Mouse (Mus musculus) mouse embryonic stem cell (cell line): Measurements from ENCODE around the gene Piezo1.
"Not testable (repeated sequence)": the region's sequence is repeated elsewhere in the genome, so short reads cannot be mapped to it uniquely, and the experiment has no call there.

ENCODE experiments used
- in situ Hi-C, 2 experiments: fragments of 300-500 bp; cut with MboI; formaldehyde crosslinking; loops; 1 replicate in 1 of 2; 3 replicates in 1 of 2; pipeline ENCODE4 v1.14.3; 2019 to 2020; ENCODE audit warnings: low sequenced_read_pairs in 2 of 2, low pct_unique_long_range_greater_than_20kb in 1 of 2, mixed read lengths in 1 of 2; ENCODE audit not compliant: unreplicated experiment in 1 of 2

Gene Piezo1

DNA sequence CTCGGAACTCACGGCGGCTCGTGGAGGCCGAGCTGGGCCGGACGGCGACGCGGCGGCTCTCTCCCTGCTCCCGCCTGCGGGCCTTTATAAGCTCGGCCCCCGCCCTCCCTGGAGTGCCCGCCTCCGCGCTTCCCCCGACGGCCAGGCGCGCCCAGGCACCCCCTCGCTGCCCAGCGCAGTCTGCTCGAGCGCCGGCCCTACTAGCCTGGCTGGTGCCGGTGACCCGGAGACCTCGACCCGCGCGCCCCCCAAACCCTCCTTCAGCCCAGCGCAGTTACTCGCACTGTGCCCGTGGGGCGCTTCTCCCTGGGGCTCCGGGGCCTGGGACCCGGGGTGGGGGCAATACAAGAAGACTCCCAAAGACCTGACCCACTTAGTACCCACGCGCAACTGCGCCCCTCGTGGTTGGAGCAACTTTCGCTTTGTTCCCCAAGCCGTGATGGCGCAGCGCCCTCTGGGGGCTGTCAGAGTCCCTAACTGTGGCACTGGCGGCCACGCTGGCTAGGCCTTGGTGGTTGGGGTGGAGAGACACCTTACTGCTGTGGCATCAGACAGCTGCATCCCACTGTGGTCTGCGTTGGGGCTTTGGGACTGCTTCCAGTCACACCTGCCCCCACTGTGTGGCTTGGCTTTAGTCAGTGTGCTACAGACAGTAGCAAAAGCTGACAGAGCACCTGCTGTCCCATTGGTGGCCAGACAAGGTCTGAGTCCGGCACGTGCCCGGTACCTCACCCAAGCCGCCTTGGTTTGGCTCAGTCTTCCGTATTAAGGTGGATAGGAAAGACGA lies at the start of gene Piezo1:
TSS of gene Piezo1 (minus strand) at position 65 of the 787 bp plus-strand sequence.
- in situ Hi-C loops: no loop called here

DNA sequence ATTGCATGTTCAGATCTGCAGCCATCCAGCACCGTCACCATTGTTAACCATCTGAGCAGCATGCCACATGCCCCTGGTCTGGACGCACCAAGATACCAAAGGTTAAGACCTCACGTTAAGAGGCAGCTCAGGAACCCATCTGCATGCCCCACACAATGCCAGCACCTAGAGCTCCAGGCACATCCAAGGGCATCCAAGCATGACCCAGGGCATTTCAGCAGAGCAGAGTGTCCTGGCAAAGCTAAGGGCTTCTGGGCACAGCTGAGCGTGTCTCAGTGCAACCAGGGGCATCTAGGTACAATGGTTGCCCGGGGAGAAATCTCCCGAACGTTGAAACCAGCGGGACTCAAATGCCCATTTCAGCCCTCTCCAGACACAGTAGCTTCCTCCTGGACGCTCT lies 49.5 kb upstream of the Piezo1 start:
- in situ Hi-C loops: no loop called here

DNA sequence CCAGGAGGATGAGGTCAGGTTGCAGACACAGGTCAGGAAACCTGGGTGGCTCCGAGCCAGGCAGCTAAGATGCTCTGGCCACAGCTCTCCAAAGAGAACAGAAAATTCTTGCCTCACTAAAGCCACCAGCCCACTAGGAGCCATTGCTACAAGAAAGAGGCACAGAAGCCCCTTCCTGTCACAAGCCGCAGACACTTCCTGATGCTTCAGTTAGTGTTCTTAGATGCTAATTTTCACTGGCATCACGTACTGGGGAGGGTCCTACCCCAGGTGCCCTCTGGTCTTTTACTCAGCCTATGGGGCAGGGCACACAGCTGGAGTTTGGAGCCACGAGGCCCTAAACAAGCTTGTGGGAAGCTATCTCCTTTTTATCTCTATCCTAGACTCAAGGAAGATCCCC lies 44.9 kb upstream of the Piezo1 start:
- in situ Hi-C loops: no loop called here

DNA sequence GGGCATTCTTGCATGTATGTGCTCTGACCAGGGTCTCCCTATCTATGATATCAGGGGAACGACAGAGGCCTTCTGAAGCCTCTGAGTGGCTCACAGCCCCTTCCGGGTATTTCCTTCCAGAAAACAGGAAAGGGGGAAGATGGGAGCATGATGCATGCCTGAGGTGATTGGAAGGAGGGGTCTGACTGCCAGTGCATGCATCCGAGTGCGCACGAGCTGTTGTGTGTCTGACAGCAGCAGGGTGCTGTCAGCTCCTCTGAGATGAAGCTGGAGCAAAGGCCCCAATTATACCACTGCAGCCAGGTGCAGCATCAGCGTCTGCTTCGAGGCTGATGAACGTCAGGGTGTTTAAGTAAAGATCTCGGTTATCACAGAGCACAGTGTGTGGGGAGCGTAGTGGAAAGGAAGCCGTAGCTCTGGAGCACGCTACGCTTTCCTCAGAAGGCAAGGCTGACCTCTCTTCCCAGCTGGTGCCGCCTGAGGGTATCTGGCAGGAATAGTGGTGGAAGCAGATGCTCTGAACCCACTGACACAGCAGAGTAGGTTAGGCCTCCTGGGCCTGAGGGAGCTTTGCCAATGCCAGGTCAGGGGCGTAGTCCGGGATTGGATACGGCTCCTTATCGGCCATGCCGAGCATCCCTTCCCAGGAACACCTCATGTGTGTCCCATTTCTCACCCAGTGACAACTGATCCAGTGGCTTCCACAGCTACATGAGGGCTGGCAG lies 42.8 kb upstream of the Piezo1 start:
- in situ Hi-C loops: no loop called here

DNA sequence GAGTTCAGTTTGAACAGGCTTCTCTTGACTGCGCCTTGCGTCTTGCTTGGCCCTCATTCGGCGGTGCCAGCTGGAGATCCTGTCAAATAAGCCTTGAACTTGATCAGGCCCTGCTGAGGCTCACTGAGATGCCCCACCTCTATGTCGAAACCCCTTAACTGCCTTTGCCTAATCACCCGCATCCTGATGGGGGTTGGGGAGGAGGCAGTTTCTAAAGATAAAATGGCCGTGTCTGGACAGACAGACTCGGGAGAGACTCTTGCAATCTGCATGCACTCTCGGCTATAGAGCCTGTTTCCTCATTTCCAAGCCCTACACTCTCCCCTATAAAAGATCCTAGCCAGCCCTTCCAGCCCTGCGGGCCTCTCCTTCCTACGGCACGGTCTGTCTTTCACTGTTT lies 42.1 kb upstream of the Piezo1 start:
- in situ Hi-C loops: no loop called here

DNA sequence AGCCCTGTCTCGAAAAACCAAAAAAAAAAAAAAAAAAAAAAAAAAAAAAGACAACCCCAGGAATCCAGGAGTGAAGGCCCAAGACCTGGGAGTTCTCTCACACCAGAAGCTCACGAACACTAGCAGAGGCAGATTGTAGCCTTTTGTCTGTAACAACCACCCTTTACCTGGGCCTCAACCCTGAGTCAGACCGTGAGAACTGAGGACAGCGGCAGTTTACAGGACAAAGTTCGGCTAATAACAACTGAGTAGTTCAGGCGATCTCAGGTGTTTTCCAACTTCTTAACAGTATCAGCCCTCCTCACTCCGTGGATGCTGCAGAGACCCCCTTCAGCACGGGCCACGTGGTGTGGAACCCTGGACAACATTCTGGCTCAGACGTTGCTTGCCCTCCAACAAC lies 35.6 kb upstream of the Piezo1 start:
- in situ Hi-C loops: no loop called here

DNA sequence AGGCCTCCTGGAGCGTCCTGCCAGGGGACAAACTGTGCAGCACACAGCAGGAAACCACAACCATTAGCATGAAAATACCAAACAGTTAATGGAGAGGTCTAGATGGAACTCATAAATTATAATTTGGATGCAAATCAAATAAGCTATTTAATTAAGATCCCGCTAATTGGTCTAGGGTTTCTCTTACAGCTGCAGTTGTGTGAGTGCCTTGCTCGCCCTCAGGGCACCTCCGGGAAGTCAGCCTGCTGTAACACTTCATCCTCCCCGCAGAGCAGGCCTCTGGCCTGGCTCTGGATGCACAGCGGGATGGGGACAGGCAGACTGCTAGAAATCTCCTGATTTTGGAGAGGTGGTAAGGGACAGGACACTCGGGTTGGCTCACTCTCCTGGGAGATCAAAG lies 35.0 kb upstream of the Piezo1 start:
- in situ Hi-C loops: no loop called here

DNA sequence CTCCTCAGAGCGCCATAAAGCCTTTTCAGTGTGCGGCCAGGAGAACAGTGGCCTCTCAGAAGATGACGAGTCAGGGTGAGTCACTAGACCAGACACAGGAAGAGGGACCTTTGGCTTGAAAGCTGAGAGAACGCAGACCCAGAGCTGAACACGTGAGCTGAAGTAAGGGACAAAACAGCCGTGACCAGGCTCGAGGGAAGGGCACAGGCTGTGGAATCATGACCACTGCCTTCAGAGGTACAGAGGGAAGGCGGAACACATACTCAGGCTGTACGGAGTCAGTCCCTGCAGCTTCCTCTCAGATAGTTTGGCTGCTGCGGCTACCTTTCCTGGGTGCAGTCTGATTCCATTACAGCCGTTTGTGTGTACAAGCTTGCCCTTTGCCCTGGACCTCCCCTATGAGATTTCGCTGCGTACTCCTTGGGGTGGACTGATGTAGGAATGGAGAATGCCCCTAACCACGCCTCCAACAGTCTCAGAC lies 34.3 kb upstream of the Piezo1 start:
- in situ Hi-C loops: no loop called here

DNA sequence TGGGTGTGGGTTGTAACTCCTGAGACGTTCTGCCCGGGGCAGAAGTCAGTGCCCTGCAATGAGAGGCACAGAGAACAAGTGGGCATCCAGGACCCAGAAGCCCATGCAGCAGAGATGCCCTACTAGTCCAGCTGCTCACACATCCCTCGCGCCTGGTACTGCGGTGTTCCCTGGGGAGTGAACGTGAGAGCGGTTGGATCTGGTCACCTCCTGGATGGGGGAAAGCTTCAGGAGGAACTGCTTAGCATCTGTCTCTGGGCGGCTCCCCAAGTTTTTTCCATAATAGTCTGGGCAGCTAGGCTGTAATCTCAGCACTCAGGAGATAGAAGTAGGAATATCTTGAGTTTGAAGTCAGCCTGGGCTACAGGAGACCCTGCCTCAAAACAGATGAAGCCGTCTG lies 33.9 kb upstream of the Piezo1 start:
- in situ Hi-C loops: no loop called here

DNA sequence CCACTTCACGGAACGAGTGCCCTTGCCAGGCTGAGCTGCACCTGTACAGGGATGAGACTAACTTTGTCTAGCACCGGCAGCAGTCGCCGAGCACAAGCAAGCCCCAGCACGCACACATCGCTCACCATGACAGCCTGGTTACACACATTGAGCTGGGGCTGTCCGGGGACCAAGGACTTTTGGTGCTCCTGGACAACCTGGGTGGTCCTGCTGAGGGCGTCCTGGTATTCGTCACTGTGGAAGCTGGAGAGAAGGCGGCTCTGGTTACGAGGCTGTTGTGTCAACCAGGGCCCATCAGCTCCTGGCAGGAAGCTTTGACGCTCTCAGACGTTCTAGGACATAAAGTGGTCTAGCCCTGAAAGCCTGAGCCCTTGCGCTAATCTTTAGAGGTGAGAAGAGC lies 29.8 kb upstream of the Piezo1 start:
- in situ Hi-C loops: no loop called here

DNA sequence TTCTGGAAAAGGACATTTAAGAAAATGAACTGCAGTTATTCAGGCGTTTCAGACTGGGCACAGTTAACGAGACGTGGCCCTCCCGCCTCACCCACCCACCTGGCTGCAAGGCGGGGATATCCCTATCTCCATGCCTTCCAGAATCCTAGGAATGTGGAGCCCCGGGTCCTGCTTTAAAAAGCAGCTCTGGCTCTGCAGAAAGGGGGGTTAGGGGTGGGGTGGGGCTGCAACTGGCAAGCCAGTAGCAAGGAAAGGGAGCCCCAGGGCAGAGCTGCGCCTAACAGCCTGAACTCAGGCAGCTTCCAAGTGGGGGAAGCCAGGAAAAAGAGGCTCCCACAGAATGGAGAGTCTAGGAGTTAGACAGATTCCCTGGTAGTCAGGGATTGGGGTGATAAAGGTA lies 28.1 kb upstream of the Piezo1 start:
- in situ Hi-C loops: no loop called here

DNA sequence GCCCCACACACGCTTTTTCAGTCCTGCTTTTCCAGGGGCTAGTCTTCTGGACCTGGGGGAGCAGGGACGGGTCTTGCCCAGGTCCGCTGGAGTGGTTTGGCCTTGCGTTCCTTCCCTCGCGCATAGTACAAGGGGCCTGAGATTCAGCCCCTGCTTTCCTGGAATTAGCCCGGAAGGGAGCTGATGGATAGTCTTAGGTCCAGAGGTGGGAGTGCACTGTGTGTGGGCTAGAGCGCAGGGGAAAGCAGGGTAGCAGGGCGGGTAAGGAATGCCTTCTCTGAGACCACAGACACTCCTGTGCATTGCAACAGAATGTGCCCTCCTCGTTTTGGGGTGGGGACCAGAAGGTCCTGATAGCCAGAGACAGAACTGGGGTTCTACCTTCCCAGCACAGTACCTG lies 26.0 kb upstream of the Piezo1 start:
- in situ Hi-C loops: no loop called here

DNA sequence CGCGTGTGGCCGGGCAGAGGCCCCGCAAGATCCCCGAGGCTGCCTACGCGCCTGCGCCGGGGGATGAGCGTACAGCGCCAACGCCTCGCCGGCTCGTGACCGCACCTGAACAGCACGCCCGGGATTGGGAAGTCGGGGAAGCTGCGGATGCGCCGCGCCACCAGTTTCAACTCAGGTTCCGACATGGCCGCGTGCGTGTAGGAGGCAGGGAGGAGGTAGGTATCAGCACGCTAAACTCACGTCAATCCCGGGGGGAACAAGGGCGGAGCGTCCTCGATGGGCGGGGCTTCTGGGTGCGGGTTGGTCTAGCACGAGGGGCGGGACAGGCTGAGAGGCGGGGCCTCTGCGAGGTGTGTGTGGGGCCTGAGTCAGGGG lies 25.5 kb upstream of the Piezo1 start, which contains the start of gene Aprt:
TSS of gene Aprt (minus strand) at position 262 of the 375 bp plus-strand sequence.
- in situ Hi-C loops: no loop called here

DNA sequence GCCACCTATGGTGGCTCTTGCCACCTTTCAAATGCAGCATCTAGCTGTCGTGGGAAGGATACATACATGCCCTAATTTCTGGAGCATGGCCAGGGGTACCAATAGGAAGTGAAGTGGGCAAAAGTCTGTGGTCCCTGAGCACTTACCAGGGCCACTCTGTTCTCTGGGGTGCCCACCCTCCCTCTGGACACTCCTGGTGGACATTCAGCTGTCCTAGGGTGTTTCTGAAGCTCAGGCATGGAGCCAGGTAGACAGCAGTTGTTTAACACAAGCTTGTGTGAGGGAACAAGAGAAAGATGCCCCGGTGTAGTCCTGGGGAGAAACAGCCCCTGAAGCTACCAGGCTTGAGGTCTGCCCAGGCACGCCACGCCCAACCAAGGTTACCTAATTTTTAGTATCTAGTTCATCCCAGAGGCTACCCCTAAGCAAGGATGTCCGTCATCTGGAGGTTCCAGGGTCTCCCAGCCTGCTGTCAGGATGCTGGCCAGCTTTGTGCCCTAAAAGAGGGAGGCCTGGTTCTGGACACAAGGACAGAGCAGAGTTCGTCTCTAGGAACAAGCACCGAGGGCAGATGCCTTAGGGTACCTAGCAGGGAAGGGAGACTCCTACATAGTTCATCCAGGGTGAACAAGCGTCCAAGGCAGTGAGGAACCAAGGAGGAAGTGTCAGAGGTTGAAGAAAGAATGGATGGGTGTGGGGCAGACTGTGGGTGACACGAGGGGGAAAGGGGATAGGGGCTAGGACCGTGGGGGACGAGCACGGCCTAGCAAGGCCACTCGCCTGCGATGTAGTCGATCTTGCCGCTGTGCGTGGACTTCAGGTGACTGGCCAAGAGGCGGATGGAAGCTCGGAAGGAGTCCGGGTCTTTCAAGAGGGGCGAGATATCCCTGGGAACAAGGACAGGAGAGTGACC lies 24.9 kb upstream of the Piezo1 start:
- in situ Hi-C loops: no loop called here

DNA sequence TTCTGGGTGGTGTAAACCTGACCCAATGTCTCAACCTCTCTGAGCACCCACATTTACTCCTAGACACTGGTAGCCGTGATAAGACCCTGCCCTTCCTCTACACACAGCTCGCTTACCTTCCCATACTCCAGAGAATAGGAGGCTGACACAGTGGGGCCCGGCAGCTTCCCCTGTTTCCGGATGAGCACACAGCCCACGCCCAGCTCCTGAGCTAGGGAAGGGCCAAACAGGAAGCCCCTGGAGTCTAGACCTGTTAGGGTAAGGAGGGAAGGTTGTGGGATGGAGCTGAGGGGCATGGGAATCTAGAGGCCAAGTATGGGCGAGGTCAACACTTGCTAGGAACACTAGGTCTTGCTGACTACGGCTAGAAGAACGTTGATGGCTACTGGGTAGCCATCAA lies 24.2 kb upstream of the Piezo1 start:
- in situ Hi-C loops: no loop called here

DNA sequence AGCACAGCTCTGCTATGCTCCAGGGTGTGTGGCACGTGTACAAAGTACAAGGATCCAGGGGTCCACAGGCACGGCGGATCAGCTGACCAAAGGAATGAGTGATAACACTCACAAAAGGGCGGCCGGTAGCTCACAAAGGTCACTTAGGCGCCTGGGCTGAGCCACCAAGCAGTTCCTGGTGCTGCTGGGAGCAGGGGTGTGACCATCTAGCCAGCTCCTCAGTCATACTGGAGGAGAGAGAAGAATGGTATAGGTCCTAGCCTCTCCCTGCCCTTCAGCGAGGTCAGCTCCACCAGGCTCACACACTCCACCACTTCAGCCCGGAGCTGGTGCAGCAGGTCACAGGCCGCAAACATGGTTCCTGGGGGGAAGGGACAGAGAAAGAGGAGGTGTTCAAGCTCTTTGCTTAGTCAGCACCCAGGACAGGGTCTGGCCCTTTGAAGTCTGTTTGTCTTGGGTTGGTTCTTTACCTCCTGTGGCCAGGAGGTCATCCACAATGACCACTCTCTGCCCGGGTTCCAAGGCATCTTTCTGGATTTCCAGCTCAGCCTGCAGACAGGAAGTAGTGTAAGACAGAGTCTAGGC lies 23.6 kb upstream of the Piezo1 start:
- in situ Hi-C loops: no loop called here

DNA sequence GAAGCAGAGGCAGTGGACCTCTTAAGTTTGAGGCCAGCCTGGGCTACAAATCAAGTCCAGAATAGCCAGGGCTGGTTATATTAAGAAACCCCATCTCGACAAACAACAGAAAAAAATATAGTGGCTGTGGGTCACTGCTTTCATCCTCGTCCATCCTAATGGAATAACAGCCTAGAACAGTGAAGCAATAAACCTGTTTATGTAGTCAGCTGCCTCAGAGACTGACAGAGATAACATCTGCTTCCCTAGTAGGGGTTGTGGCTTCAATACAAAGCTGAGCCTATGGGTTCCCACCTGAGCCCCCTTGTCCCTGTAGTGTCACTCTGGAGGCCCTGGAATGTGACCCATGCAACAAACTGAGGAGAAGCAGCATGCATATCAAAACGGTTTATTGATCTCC lies 23.1 kb upstream of the Piezo1 start:
- in situ Hi-C loops: no loop called here

DNA sequence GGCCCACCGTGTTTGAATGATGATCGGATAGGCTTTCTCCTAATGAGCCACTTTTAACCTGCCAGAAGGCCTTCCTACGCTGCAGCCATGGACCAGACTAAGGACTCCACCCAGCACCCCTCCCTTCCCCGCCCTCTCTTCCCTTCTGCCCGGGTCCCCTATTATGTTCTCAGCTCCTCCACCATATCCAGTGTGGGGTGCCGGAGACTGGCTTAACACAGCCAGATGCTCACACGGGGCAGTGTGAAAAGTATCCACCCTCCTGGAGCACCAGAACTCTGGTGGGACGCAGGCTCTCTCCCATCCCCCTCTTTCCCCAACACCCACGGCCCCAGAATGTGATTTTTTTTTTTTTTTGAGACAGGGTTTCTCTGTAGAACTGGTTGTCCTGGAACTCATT lies 22.4 kb upstream of the Piezo1 start:
- in situ Hi-C loops: no loop called here

DNA sequence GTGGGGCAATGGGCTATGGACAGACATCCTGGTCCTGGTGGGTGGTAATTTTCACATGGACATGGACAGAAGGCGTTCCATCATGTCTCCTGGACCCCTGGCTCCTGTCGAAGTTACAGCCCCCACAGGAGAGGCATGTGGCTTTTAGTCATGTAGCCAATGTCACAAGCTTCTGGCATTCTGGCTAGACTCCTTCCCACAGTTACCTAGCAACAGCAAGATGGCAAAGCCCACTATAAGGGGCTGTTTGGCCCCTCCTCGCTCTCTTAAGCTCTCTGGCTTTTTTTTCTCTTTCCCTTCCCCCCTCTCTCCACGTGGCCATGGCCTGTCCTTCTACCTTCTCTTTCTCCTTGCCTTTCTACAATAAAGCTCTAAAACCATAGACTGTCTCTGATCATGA lies 22.0 kb upstream of the Piezo1 start:
- in situ Hi-C loops: not testable (repeated sequence)
